Mouse (Mus musculus): ENCODE results near the gene Eid2.

- TF ChIP-seq EP300 (IDR thresholded peaks at IDR 0.05; ENCODE audit: low read depth in 1 of 2, low read length in 2 of 2) (no peak), CTCF (IDR thresholded peaks at IDR 0.05 in 2 of 3, conservative IDR thresholded peaks at IDR 0.05 in 1 of 3; ENCODE audit: control insufficient read depth in 1 of 3, insufficient read depth in 1 of 3, low read depth in 2 of 3, low read length in 3 of 3, poor library complexity in 1 of 3, severe bottlenecking in 1 of 3) (no peak), USF2 (IDR thresholded peaks at IDR 0.05; ENCODE audit: borderline replicate concordance in 1 of 2, insufficient read depth in 1 of 2, low read depth in 1 of 2, low read length in 2 of 2) (no peak), RAD21 (IDR thresholded peaks at IDR 0.05; ENCODE audit: low read depth, low read length) (no peak), GATA1 (IDR thresholded peaks at IDR 0.05; ENCODE audit: low read depth, low read length) (no peak), POLR2A (IDR thresholded peaks at IDR 0.05; ENCODE audit: control insufficient read depth in 1 of 2, insufficient read depth in 1 of 2, low read depth in 1 of 2, low read length in 2 of 2, poor library complexity in 1 of 2) (no peak), UBTF (IDR thresholded peaks at IDR 0.05; ENCODE audit: borderline replicate concordance, insufficient read depth, low read depth, low read length) (no peak), POLR2AphosphoS5 (IDR thresholded peaks at IDR 0.05; ENCODE audit: borderline replicate concordance, low read depth, low read length) (no peak), ZC3H11A (IDR thresholded peaks at IDR 0.05; ENCODE audit: low read depth, low read length) (no peak), JUND (IDR thresholded peaks at IDR 0.05; ENCODE audit: low read depth, low read length) (no peak), ELF1 (IDR thresholded peaks at IDR 0.05; ENCODE audit: low read depth, low read length) (no peak)
Observed at GRCm38 (mm10) chr7:28306216-28306615, 38.5 kb downstream of the Eid2 start.
